Mouse (Mus musculus) hindbrain, embryonic 15.5 days (tissue): ENCODE measurements at regions not wholly inside any gene's neighbourhood (a gene's known extent, or its start where the extent isn't known, plus 50 kb on each side); places are given as distances from the start of the nearest gene placed in this dataset.

Experiments
- ATAC-seq: fragments of 200-750 bp; cut with Nextera tagmentation; 2 replicates; pipeline ENCODE4 v1.8.0; 2017; ENCODE audit warnings: low read depth, moderate number of reproducible peaks, moderate TSS enrichment; ENCODE audit not compliant: low FRiP score
- H3K27ac ChIP-seq: fragments of 300-500 bp; sonication (generic); replicated peaks from 2 replicates; pipeline ENCODE4 v1.5.1; 2015; ENCODE audit warnings: mild to moderate bottlenecking, inconsistent platforms
- H3K27me3 ChIP-seq: fragments of 300-500 bp; sonication (generic); 2 replicates; pipeline ENCODE4 v1.6.1; 2015; ENCODE audit warnings: control low read depth, inconsistent platforms
- H3K36me3 ChIP-seq: fragments of 300-500 bp; sonication (generic); 2 replicates; pipeline ENCODE4 v1.6.1; 2015; ENCODE audit warnings: control low read depth, inconsistent platforms
- H3K4me1 ChIP-seq: fragments of 300-500 bp; sonication (generic); replicated peaks from 2 replicates; pipeline ENCODE4 v1.6.1; 2015; ENCODE audit warnings: control low read depth, inconsistent platforms
- H3K4me2 ChIP-seq: fragments of 300-500 bp; sonication (generic); 2 replicates; pipeline ENCODE4 v1.6.1; 2015; ENCODE audit warnings: moderate library complexity, mild to moderate bottlenecking, inconsistent platforms
- H3K4me3 ChIP-seq: fragments of 300-500 bp; sonication (generic); 2 replicates; pipeline ENCODE4 v1.5.1; 2015; ENCODE audit warnings: mild to moderate bottlenecking, inconsistent platforms
- H3K9ac ChIP-seq: fragments of 300-500 bp; sonication (generic); 2 replicates; pipeline ENCODE4 v1.6.1; 2015; ENCODE audit warnings: inconsistent platforms
- H3K9me3 ChIP-seq: fragments of 300-500 bp; sonication (generic); 2 replicates; pipeline ENCODE4 v1.6.1; 2016; ENCODE audit warnings: control low read depth, inconsistent platforms
- WGBS: fragments of 180-500 bp; shearing (Covaris S2); methylation state at CpG from one replicate; pipeline ENCODE4 v1.1.7; 2015; 5-methylcytosine and 5-hydroxymethylcytosine counted together

GRCm38 (mm10) chr9:88049270-88049669, 277.7 kb upstream of the Nt5e start:
- no peak overlapping the region for H3K9ac ChIP-seq
- no peak overlapping the region for H3K27ac ChIP-seq
- 70% methylated on average over 13 of the region's 13 CpGs for WGBS
- no peaks in the 10 kb centered on the region for H3K27me3 ChIP-seq
- no peaks in the 10 kb centered on the region for H3K9me3 ChIP-seq
- H3K36me3 ChIP-seq, result no peaks in the 10 kb centered on the region
- H3K4me1 ChIP-seq, result no peaks in the 10 kb centered on the region
- no peak overlapping the region for H3K4me2 ChIP-seq
- H3K4me3 ChIP-seq, result no peak overlapping the region
- ATAC-seq, result no peak

GRCm38 (mm10) chr9:88049792-88050191, 277.2 kb upstream of the Nt5e start:
- no peak for ATAC-seq
- Histone ChIP-seq H3K27me3 (no peaks in the 10 kb centered on the region), H3K4me3 (no peak overlapping the region), H3K4me2 (no peak overlapping the region), H3K4me1 (no peaks in the 10 kb centered on the region), H3K36me3 (no peaks in the 10 kb centered on the region), H3K9ac (no peak overlapping the region), H3K27ac (no peak overlapping the region), H3K9me3 (no peaks in the 10 kb centered on the region)
- 87% methylated on average over 4 of the region's 4 CpGs for WGBS

GRCm38 (mm10) chr9:88058551-88058950, 268.4 kb upstream of the Nt5e start:
- Histone ChIP-seq H3K27ac (no peak overlapping the region), H3K4me3 (no peak overlapping the region), H3K9ac (no peak overlapping the region), H3K4me1 (no peaks in the 10 kb centered on the region), H3K27me3 (no peaks in the 10 kb centered on the region), H3K36me3 (no peaks in the 10 kb centered on the region), H3K9me3 (no peaks in the 10 kb centered on the region), H3K4me2 (no peak overlapping the region)
- ATAC-seq, result no peak
- 64% methylated on average over 4 of the region's 4 CpGs for WGBS

GRCm38 (mm10) chr9:88059005-88059404, 268.0 kb upstream of the Nt5e start:
- H3K36me3 ChIP-seq, result no peaks in the 10 kb centered on the region
- H3K4me2 ChIP-seq, result no peak overlapping the region
- no peak overlapping the region for H3K27ac ChIP-seq
- no peaks in the 10 kb centered on the region for H3K9me3 ChIP-seq
- no peak overlapping the region for H3K4me3 ChIP-seq
- H3K9ac ChIP-seq, result no peak overlapping the region
- H3K4me1 ChIP-seq, result no peaks in the 10 kb centered on the region
- no peaks in the 10 kb centered on the region for H3K27me3 ChIP-seq
- 87% methylated on average over 3 of the region's 3 CpGs for WGBS
- ATAC-seq, result peak; percentile 71

GRCm38 (mm10) chr9:88063973-88064676, 262.9 kb upstream of the Nt5e start:
- H3K4me1 ChIP-seq, result no peaks in the 10 kb centered on the region
- H3K4me2 ChIP-seq, result no peak overlapping the region
- H3K4me3 ChIP-seq, result no peak overlapping the region
- no peak for ATAC-seq
- H3K9me3 ChIP-seq, result no peaks in the 10 kb centered on the region
- 26% methylated on average over 3 of the region's 3 CpGs for WGBS
- no peaks in the 10 kb centered on the region for H3K36me3 ChIP-seq
- no peak overlapping the region for H3K27ac ChIP-seq
- H3K27me3 ChIP-seq, result no peaks in the 10 kb centered on the region
- no peak overlapping the region for H3K9ac ChIP-seq

GRCm38 (mm10) chr9:88065057-88065456, 261.9 kb upstream of the Nt5e start:
- no peak for ATAC-seq
- H3K9ac ChIP-seq, result no peak overlapping the region
- WGBS, result 55% methylated on average over 4 of the region's 4 CpGs
- H3K27ac ChIP-seq, result no peak overlapping the region
- no peaks in the 10 kb centered on the region for H3K36me3 ChIP-seq
- H3K4me2 ChIP-seq, result no peak overlapping the region
- H3K4me3 ChIP-seq, result no peak overlapping the region
- no peaks in the 10 kb centered on the region for H3K27me3 ChIP-seq
- no peaks in the 10 kb centered on the region for H3K4me1 ChIP-seq
- H3K9me3 ChIP-seq, result no peaks in the 10 kb centered on the region

GRCm38 (mm10) chr9:88065777-88066176, 261.2 kb upstream of the Nt5e start:
- Histone ChIP-seq H3K27ac (no peak overlapping the region), H3K36me3 (no peaks in the 10 kb centered on the region), H3K9me3 (no peaks in the 10 kb centered on the region), H3K27me3 (no peaks in the 10 kb centered on the region), H3K4me2 (no peak overlapping the region), H3K9ac (no peak overlapping the region), H3K4me3 (no peak overlapping the region), H3K4me1 (no peaks in the 10 kb centered on the region)
- ATAC-seq, result no peak
- WGBS, result 90% methylated on average over 7 of the region's 7 CpGs

GRCm38 (mm10) chr9:88068322-88068721, 258.7 kb upstream of the Nt5e start:
- no peaks in the 10 kb centered on the region for H3K4me1 ChIP-seq
- ATAC-seq, result no peak
- H3K9me3 ChIP-seq, result no peaks in the 10 kb centered on the region

GRCm38 (mm10) chr9:88068881-88069304, 258.1 kb upstream of the Nt5e start:
- Histone ChIP-seq H3K4me2 (peak overlapping the region; percentile 20), H3K4me3 (no peak overlapping the region), H3K9ac (no peak overlapping the region), H3K36me3 (no peaks in the 10 kb centered on the region), H3K27me3 (no peaks in the 10 kb centered on the region), H3K9me3 (no peaks in the 10 kb centered on the region), H3K27ac (no peak overlapping the region), H3K4me1 (no peaks in the 10 kb centered on the region)
- peak; percentile 54; the same call in 1 of the 2 replicates for ATAC-seq
- 61% methylated on average over 15 of the region's 15 CpGs for WGBS

More at GRCm38 (mm10) chr9:88068322-88068721, 258.7 kb upstream of the Nt5e start:
- no peak overlapping the region for H3K27ac ChIP-seq
- H3K36me3 ChIP-seq, result no peaks in the 10 kb centered on the region
- no peak overlapping the region for H3K9ac ChIP-seq
- 92% methylated on average over 8 of the region's 8 CpGs for WGBS
- H3K4me3 ChIP-seq, result no peak overlapping the region
- no peak overlapping the region for H3K4me2 ChIP-seq
- H3K27me3 ChIP-seq, result no peaks in the 10 kb centered on the region

GRCm38 (mm10) chr9:88069834-88070233, 257.2 kb upstream of the Nt5e start:
- H3K27ac ChIP-seq, result no peak overlapping the region
- H3K4me2 ChIP-seq, result no peak overlapping the region
- no peaks in the 10 kb centered on the region for H3K36me3 ChIP-seq
- no peaks in the 10 kb centered on the region for H3K27me3 ChIP-seq
- no peaks in the 10 kb centered on the region for H3K9me3 ChIP-seq
- no peaks in the 10 kb centered on the region for H3K4me1 ChIP-seq
- no peak for ATAC-seq
- H3K9ac ChIP-seq, result no peak overlapping the region
- 84% methylated on average over 13 of the region's 13 CpGs for WGBS
- H3K4me3 ChIP-seq, result no peak overlapping the region

GRCm38 (mm10) chr9:88073165-88073564, 253.8 kb upstream of the Nt5e start:
- H3K4me3 ChIP-seq, result no peak overlapping the region
- no peak overlapping the region for H3K27ac ChIP-seq
- no peaks in the 10 kb centered on the region for H3K36me3 ChIP-seq
- H3K9ac ChIP-seq, result no peak overlapping the region
- ATAC-seq, result no peak
- 12% methylated on average over 6 of the region's 6 CpGs for WGBS
- no peak overlapping the region for H3K4me2 ChIP-seq
- H3K27me3 ChIP-seq, result no peaks in the 10 kb centered on the region
- H3K9me3 ChIP-seq, result no peaks in the 10 kb centered on the region
- H3K4me1 ChIP-seq, result no peaks in the 10 kb centered on the region

- Histone ChIP-seq H3K36me3 (no peaks in the 10 kb centered on the region), H3K4me1 (no peaks in the 10 kb centered on the region), H3K9me3 (no peaks in the 10 kb centered on the region), H3K4me2 (no peak overlapping the region), H3K27ac (no peak overlapping the region), H3K9ac (no peak overlapping the region), H3K27me3 (no peaks in the 10 kb centered on the region), H3K4me3 (no peak overlapping the region)
- ATAC-seq, result no peak
- 81% methylated on average over 7 of the region's 7 CpGs for WGBS
Measured at GRCm38 (mm10) chr9:88073579-88073978, 253.4 kb upstream of the Nt5e start.

GRCm38 (mm10) chr9:88082931-88083479, 244.0 kb upstream of the Nt5e start:
- no peak overlapping the region for H3K4me2 ChIP-seq
- no peaks in the 10 kb centered on the region for H3K36me3 ChIP-seq
- ATAC-seq, result no peak
- H3K4me1 ChIP-seq, result no peaks in the 10 kb centered on the region
- no peak overlapping the region for H3K9ac ChIP-seq
- H3K27ac ChIP-seq, result no peak overlapping the region
- H3K4me3 ChIP-seq, result no peak overlapping the region
- WGBS, result 69% methylated on average over 5 of the region's 5 CpGs
- no peaks in the 10 kb centered on the region for H3K9me3 ChIP-seq
- no peaks in the 10 kb centered on the region for H3K27me3 ChIP-seq
